Mouse (Mus musculus): ENCODE measurements around the gene Cpeb4.

Cpeb4 gene

DNA sequence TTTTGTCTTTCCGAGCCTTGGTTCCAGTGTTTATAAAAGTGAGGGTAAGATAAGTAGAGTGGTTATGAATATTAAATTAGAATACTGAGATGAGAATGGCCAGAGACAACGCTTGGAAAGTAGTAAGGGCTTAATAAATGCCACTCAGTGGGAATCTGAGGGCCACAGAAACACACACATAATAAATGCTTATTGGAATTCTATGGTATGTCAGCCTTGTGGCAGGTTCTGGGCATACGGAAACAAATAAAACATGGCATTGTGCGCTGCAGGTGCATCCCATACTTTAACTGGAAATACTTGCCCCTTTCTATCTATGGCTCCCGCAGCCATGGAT is 24.6 kb upstream of the Cpeb4 start:
- no peak for DNase-seq

DNA sequence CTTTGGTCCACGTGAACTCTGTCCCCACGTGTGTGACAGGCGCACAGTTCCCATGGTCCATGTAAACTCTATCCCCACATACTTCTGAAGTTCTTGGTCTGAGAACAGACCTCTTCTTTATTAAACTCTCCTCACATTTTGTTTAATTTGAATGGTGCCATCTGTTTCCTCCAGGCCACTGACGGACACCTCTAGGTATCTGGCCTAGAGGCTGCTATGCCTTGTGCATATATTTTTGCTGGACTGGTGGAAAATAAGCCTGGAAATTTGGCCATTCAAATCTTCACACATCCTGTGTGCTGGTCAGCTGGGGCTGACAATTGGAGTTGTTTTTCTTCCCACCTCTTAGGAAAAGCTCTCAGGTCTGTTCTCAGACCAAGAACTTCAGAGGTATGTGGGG is 23.3 kb upstream of the Cpeb4 start:
- no peak for DNase-seq

DNA sequence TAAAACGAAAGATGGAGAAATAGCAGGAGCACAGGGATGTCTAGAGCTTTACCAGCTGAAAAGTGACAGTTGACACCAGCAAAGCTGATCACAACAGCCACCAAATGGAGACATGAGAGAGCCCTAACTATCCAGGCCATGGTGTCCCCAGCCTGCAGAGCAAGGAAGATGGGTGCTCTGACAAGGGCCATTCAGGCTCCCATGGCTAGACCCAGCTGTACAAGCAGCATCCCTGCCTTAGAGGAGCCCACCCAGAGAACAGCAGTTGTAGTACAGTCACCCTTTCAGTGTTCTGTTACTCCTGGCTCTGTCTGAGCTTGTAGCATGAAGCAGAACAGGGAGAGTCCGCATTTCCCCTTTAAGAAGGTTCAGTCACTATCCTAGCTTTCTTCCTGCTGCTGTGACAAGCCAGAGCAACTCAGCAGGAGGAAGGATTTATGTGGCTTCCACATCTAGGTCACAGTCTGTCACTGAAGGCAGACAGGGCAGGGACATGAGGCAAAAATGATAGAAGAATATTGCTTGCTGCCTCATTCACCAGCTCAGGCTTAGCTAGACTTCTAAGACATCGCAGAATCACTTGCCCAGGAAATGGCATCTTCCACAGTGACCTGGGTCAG is 21.7 kb upstream of the Cpeb4 start:
- no peak for DNase-seq

DNA sequence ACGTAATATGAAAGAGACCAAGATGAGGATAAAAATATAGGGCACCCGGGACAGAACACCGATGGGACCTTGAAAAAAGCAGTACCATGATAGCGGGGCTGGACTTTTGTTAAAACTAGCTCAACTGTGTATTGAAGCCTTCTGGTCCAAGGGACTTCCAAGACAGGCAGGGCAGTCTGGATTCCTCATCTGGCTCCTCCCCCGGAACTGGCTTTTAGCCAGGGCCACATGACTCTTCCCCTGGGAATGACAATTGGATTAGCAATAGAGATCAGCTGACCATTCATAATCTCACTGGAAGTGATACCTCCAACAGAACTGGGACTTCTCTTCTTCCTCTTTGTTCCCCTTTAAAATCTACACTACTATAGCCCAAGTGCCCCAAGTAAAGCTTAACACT is 21.0 kb upstream of the Cpeb4 start:
- DNase-seq: peak; percentile 81

DNA sequence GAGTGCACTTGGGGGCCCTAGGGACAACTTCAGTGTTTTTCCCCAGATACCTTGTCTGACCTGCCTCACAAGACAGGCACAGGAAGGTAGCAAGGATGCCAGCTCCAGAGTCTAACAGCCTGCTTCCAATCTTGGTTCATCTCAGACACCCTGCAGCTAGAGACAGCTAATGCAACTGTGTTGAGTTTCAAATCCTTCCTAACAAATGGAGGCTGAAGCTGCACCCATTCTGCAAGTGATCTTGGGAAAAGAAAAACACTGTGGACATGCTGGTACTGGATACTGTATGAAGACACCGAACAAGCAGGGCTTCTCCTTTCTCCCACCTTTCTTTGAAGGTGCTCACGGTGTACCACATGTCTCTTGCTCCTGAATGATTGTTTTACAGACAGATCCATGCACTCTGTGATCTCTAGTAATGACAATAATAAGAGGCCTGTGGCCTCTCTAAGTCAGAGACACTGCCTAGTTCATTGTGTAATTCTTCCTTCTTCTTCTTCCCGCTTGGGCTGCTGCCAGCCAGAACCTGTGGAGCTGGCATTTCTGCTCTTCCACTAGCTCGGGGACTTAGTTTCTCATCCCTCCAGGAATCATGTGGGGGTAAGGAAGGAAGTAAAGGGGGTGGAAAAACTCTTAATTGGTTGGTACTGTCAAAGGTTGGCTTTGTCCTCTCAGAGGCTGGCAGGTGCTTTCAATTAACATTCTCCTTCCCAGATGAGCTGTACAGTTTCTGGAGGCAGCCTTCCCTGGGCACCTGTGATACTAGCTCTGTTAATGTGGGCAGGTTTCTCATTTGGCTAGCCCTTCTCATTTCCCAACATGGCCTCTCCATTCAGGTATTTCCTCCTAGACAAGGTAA is 20.1 kb upstream of the Cpeb4 start:
- no peak for DNase-seq

DNA sequence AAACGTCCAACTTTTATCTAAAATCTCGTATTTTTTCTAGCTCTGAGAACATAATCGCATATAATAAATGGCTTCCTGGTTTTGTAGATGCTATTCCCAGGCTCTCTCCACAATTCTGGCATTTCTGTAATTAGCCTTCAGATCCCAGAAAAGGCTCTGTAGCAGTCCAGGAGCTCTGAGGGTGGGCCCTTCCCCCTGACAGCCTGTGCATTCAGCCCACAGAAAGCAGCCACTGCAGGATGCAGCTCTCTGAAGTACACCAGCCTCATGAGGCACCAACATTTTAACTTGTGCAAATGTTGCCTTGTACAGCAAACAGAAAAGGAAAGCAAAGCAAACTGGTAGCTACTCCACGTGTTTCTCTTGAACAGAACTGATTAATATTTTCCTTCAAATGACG is 17.1 kb upstream of the Cpeb4 start:
- no peak for DNase-seq

DNA sequence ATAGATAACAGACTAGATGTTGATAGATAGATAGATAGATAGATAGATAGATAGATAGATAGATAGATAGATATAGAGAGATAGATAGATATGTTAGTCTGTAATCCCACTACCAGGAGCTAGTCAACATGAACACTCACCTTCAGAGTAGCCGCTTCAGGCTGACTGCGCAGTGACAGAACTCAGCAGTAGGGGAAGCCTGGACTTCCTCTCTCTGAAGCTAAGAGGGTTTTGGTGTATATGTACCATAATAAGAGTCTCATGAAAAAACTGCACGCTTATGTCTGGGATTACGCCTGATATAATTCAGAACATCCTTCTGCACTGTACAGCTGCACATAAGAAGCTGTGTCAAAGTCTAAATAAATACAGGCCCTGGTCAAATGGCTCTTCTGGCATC is 14.5 kb upstream of the Cpeb4 start:
- DNase-seq: no peak

DNA sequence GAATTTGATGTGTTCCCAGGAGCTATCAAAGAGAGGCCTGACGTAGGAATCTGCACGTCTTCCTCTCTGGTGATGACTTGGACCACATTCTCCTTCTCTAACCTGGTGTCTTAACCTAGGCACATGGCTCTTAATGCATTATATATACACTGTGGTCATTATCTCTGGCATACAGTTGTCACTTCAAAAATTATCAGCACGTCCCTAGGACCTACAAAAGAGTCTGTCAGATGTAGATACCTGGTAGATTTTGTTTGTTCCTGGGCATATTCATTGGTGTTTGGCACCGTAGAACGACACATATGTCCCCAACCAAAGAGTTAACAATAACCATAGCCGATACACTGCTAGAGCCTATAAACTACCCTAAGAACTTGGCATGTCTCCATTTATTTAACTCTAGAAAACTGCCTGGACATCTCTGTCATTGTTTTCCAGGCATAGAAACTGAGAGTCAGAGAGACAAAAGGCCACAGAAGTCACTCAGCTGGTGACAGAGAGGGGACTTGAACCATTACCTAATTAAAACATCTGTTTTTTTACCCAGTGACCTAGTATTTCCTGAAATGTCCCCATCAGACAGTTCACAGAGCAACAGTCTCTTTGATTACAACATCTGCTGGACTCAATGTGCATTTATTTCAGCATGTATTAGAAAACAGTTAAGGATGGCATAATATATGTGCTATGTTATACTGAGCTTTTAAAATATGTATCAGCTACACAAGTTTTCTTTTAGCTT is 10.7 kb upstream of the Cpeb4 start:
- DNase-seq: no peak

DNA sequence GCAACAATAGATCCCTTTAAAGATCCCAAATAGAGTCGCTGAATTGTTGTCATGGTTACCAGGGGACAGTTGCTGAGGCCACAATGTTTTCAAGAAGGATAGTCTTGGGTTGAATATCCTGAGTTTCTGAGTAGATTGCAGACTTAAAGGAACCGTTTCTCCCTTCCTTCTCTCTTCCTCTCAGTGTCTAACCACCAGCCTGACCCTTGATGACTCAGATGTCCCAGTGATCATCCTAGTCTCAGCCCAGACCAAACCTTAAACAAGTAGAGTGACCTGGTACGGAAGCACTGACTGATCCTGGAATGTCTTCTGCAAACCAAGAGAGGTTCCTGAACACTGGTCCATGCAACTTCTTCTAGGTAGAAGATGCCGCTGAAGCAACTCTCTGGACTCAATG is 4.0 kb upstream of the Cpeb4 start:
- DNase-seq: no peak

DNA sequence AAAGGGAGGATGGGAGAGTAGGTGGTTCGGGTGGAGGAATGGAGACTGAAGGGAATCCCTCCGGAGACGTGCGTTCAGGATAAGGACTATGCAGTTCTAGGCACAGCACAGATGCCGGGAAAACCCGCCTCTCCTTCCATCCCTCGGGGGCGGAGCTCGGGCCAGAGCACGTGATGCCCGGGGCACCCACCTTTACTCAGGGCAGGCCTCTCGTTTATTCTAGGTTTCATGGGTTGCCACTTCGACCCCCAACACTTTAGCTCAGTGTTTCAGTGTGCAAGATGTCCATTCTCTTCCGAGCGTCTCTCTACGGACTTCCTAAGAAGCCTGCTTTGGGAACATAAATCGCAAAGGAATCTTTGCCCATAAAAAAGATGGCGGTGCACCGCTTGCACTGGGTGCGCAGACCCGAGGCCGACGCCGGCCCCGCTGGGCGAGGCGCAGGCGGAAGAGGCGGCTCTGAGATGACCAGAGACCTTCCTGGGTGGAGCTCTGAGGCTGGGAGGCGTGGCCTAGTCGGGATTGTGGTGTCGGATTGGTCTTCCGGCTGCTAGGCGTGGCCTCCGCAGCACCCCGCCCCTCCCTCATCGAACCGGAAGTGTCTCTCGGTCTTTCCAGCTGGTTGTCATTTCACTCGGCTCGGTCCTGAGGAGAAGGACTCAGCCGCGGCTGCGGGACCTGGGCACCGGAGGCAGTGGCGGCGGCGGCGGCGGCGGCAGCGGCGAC is 1.6 kb upstream of the Cpeb4 start:
- DNase-seq: peak; percentile 100

DNA sequence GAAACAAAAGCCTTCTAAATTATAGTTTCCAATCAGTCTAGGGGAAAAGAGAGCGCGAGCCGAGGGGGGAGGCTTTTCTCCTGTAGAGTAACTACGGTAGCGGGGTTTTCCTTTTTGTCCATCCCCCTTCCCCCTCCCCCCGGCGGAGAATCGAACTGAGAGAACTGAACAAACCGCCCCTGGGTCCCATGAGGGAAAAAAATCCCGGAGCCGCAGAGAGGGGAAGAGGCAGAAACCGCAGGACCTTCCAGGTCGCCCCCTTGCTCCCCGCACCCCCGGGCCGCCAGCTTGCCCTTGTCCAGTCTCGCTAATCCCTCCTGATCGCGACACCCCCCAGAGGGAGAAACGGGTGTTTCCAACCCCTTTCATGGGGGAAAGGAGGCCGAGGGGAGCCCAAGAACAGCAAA is 873 bp upstream of the Cpeb4 start:
- peak; percentile 57 for DNase-seq

DNA sequence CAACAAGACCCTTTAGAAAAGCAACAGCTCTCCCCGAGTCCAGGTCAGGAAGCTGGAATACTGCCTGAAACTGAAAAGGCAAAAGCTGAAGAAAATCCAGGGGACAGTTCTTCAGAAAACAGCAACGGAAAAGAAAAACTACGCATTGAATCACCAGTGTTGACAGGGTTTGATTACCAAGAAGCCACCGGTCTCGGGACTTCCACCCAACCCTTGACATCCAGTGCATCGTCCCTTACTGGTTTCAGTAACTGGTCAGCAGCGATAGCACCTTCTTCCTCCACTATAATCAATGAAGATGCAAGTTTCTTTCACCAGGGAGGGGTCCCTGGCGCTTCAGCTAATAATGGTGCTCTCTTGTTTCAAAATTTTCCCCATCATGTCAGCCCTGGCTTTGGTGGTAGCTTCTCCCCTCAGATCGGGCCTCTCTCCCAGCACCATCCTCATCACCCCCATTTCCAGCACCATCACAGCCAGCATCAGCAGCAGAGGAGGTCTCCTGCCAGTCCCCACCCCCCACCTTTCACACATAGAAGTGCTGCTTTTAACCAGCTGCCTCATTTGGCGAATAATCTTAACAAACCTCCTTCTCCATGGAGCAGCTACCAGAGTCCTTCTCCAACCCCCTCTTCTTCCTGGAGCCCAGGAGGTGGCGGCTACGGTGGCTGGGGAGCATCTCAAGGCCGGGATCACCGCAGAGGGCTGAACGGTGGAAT is 693 bp downstream of the Cpeb4 start:
- peak; percentile 41 for DNase-seq

DNA sequence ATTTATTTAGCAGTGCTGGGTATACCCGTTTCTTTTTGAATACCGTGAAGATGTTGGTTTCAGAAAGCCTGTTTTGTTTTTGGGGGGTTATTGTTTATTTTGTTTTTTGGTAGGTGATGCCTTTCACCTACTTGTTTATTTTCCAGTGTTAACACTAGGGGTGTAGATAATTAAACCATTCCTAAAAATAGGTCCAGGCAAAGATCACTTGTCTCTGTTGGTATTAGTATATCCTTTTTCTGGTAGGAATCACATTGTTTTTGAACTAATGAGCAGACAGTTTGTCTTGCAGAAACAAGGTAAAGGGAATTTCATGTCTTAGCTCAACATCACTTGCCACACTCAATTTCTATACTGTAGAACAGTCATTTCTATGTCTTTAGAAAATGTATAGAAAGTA is 2.1 kb downstream of the Cpeb4 start:
- peak; percentile 61 for DNase-seq

DNA sequence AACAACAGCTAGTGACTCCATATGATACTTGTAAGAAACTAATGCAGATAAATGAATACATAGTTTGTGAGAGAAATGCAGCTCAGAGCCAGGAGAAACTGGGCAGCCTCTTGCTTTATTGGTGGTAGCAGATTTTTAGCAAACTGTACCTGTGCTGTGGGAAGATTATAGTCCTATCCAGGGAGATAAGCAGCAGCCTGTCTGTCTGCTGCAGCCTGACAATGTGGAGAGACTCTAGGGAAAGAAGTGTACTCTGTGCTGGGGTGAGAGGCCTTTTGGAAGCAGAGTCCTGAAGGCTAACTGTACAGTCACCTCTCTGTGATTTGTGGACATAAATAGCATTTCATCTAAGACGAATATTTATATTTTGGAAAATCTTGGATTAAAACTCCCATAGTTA is 11.7 kb downstream of the Cpeb4 start:
- no peak for DNase-seq

DNA sequence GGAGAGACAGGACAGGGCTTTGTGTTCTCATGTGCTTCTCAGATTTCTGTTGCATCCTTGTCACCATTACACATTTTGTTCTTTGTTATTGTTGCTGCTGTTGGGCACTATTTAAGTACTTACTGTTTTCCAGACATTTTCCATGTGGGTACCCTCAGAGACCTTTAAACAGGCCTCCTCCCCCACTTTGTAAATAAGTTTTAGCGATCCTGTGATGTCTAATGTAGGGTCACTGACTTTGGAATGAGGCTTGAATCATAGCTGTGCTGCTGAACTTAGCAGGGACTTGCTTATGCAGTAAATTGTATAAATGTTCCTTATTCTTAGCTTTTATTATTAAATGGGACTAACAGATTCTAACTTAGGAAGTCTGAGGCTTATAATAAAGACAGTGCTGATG is 13.8 kb downstream of the Cpeb4 start:
- no peak for DNase-seq

DNA sequence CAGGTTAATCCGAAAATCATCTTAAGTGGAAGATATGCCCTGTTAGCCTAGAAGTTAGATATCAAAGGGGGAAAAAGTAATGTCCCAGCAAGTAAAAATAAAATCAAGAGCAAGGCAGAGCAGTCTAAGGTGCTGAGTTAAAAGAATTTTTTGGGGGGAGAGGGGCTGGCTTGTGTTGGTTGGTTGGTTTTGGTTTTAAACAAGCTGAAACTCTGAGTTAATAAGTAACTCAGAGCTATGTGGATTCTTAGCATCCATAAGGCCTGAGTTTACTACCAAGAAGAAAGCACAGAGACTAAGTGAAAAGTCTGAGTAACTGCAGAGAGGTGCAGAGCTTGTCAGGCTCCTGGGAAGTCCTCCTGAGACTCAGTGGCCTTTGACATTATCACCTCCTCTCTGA is 16.2 kb downstream of the Cpeb4 start:
- peak; percentile 46 for DNase-seq

DNA sequence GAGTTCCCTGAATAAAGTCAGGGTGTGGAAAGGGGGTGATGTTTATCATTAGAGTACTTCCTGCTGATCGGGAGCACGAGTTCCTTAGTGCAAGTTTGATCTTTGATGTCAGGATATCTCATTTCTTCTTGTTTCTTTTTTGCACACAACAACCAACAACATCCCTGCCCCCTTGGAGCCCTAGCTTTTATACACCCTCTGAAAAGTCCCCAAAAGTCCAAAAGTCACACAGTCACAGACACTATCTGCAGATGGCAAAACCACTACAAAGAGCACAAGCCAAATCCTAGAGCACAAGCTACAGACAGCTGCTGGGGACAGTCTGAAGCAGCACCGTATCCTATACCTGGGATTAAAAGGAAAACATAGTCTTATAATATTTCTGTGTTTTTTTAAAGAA is 20.1 kb downstream of the Cpeb4 start:
- DNase-seq: no peak

DNA sequence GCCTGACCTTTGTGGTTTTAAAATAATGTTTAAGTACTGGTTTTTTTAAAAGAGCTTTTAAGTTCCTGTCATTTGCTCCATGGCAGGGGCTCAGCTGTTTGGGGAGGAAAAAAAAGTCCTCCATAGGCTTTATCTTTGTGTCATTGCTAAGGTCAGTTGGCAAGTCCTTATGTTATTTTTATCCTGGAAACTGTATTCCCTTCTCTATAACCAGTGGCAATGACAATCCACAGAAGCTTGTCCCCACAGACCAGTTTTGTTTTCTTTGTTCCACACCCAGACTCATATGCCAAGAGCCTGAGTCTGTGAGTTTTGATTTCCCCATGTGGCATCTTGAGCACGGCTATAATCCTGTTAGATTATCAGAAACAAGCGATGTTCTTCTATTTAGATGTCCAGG is 21.6 kb downstream of the Cpeb4 start:
- DNase-seq: no peak

DNA sequence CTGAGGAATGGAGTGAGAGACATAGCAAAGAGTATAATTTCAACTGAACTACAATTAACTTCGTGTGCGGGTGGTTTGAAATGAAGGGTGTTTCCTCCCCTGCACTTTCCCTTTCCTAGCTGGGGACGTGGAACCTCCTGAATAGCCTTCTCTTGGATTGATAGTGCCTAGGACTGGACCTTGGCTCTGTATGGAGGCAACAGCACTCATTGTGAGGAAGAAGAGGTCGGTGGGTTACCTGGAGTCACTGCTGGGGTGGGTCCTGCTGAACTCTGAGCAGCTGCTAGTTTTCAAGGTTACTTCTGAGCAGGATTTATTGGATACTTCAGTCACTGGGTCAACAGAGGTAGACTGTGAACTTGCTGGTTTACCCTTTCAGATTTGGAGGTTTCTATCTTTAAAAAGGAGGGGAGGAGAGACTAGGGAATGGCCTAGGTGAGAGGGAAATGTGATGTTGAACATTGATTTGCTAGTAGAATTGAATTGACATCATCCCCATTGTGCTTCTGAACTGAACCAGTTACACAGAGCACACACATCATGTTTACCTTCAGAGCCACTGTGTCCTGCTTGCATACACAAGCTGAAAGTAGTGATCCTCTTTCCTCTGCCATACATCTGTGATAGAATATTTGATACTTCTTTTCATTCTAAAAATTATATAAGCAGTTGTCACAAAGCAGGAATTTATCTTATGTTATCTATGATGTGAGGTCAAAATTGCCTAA is 24.2 kb downstream of the Cpeb4 start:
- no peak for DNase-seq

DNA sequence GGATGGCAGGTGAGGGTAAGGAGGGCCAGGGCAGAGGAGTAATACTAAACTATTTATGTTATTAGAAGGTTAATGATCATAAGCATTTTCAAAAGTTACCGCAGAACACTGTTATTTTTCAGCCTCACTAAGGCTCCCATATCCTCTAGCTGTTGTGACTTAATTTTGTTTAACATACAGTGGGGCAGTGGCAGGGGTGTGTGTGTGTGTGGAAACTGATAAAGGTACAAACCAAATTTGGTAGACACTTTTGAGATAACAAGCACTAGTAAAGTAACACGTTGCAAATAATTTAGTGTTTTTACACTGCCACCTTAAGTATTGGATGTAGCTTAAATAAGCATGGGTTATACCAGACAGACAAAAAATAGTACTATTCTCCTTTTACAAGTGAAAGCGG is 24.9 kb downstream of the Cpeb4 start:
- DNase-seq: no peak

DNA sequence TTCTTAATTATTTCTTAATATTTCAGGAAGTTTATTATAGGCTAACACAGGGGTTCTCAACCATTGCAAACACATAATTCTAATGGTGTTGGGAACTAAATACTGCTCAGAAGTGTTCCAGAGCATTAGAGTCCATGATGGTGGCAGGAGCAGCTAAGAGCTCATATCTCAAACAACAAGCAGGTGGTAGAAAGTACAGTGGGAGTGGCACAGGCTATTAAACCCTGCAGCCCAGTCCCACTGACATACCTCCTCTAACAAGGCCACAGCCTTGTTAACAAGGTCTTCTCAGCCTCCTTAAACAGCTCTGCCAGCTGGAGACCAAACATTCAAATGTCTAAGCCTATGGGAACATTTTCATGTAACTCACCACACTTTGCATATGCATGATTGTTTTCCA is 27.2 kb downstream of the Cpeb4 start:
- no peak for DNase-seq

DNA sequence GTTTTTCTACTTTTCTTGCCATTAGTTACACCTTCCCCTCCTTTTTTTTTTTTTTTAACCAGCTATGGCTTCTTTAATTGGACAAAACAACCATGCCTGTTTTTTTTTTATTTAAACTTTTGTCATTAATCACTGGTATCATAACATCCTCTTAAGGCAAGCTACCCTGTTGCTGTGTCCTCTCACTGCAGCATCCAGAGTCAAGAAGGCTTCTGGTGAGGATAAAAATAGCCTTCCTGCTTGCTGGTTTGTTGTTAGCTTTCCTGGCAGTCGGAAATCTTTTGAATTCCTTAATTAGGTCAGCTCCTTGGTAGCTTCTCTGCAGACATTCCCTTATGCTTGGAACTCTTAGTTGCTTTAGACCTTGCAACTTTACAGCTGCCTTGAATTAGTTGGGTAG is 28.7 kb downstream of the Cpeb4 start:
- peak; percentile 55 for DNase-seq

Measured in kidney, adult 9 months (tissue).